Mouse (Mus musculus): Measurements from ENCODE around the gene Ccdc171.

DNA sequence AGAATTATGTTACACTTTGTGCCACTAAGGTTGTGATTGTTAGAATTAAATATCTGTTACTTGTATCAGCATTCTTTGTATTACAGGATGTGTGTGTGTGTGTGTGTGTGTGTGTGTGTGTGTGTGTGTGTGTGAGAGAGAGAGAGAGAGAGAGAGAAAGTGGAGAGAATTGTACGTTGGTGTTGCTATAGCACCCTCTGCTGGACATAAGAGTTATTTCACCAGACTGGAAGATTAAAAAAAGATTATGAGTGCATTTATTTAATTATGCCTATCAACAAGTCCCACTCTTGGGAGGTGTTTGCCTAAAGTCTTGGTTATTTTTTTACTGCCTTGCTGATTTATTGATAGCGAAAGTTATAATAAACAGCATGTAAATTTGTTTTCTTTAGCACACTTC, 71.1 kb downstream of the Ccdc171 start:
- 0 out of 2 replicates have a peak, but pooled peaks have one; percentile 13 for TF ChIP-seq CTCF (IDR thresholded peaks at IDR 0.05; ENCODE audit: low read depth, low read length)
- no peak for TF ChIP-seq GATA1 (IDR thresholded peaks at IDR 0.05; ENCODE audit: borderline replicate concordance, low read length)
- TF ChIP-seq GATA2 (IDR thresholded peaks at IDR 0.05; ENCODE audit: borderline replicate concordance, low read depth, low read length): no peak

Data from G1E (cell line).